Mouse (Mus musculus) right cerebral cortex, postnatal 36 days (tissue): ENCODE measurements around the gene Ackr1.
"Not testable (repeated sequence)": the region's sequence is repeated elsewhere in the genome, so short reads cannot be mapped to it uniquely, and the experiment has no call there.

Experiments used
- DNase-seq, 2 experiments: peaks; one replicate each; pipeline ENCODE4 v3.0.0; 2022; ENCODE audit warnings: low spot score in 2 of 2, mixed read lengths in 1 of 2

Ackr1 gene

DNA sequence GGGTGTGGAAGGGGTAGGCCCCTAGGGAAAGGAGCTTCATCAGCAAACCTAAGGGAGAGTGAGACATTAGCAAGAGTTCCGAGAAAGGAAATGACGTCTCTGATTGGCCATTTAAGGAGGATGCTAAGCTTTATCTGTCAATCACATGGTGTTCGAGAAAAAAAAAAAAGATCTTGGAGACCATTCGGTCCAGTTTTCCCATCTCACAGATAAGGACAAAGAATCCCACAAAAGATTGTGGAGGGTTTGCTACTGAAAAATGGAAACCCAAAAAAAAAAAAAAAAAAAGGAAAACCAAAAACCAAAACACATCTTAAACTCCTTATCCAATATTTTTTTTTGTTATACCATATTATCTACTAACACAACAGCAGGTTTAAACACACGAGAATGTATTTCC, 15.6 kb upstream of the Ackr1 start:
- DNase-seq = no peak

GRCm38 (mm10) chr1:173348527-173348926, 15.0 kb upstream of the Ackr1 start:
- DNase-seq = no peak

DNA sequence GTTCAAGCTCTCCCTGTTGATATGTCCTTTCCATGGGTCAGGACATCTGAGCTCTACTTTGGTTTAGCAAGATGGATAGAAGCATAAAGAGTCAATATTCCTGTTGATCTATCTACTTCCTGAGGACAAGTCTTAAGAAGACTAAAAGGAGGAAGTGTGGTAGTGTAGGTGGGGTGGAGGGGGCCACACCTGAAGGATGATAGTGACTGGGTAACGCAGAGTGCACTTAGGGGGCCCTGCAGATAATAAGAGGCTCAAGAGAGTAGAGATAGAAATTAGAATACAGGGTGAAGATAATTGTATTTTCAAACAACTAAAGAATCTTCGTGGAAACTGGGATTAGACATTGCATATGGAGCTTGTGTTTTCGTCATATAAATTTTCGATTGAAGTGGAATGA, 11.6 kb upstream of the Ackr1 start:
- DNase-seq = no peak

GRCm38 (mm10) chr1:173343934-173344333, 10.4 kb upstream of the Ackr1 start:
- no peak for DNase-seq

DNA sequence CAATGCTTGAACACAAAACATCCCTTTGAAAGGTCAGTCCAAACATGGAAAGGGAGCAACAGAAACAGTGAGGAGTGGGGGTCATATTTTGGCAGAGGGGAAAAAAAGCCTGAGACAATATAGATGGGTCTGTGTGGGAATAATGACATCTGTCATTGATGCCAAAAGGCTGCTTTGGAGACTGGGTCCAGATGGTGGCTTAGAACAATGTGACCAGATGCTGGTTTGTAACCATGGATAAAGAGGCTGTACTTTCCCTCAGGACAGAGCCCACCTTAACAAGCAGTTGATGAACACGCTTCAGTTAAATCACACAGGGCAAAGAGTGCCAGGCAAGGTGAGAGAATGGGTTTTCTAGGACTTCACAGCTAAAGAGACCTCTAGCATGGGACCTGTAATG, 8.9 kb upstream of the Ackr1 start:
- DNase-seq = no peak

DNA sequence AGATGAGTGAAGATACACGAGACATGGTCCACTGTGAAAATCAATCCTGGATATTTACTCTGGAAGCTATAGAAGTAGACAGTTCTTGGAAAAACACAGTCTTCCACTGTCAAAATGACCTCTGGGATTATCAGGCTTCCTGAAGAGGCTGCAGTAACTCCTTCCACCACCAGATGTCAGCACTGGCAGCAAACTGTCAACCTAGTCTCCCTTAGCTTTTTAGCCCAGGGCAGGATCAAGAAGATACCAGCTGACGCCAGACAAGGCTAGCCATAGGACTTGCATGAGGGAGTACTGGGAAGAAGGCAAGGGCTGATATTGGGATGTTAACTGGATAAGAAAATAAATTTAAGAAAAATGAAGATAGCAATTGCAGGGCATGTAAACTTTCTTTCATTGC, 6.0 kb upstream of the Ackr1 start:
- DNase-seq = no peak

GRCm38 (mm10) chr1:173337008-173337407, 3.5 kb upstream of the Ackr1 start:
- no peak for DNase-seq

DNA sequence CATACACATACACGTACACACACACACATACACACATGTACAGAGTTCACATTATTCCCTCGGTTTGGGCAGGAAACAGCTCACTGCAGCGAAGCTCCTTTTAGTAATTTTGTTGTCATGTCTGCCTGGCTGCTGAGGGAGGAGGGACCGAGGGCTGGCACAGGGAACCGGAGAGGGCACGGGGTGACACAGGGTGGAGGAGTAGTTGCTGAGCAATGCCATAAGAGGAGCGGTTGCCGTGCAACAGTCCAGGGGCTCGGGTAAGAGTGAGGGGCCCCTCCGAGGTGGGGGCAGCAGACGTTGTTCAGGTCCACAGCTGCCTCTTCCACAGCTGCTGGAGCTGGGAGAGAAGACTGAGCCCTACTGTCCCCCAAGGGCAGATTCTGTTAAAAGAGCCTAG, 2.4 kb upstream of the Ackr1 start:
- no peak for DNase-seq

GRCm38 (mm10) chr1:173332418-173332817, 1.1 kb downstream of the Ackr1 start:
- DNase-seq = no peak

DNA sequence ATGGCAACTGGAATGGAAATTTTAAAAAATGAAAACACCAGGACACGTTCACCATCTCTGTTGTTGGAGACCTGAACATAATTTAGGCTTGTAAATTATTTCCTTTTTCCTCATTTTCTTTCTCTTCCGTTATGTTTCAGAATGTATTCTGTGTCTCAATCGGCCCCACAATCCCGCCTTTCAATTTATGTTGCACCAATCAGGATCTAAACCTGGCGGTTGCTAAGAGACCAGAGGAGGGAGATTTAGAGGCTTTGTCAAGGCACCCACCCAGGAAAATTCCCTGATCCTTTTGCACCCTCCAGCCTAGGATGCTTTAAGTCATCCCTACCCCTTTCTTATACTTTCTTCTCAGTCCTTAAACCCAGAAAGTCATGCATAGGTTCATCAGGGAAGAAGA, 3.8 kb downstream of the Ackr1 start:
- no peak for DNase-seq

DNA sequence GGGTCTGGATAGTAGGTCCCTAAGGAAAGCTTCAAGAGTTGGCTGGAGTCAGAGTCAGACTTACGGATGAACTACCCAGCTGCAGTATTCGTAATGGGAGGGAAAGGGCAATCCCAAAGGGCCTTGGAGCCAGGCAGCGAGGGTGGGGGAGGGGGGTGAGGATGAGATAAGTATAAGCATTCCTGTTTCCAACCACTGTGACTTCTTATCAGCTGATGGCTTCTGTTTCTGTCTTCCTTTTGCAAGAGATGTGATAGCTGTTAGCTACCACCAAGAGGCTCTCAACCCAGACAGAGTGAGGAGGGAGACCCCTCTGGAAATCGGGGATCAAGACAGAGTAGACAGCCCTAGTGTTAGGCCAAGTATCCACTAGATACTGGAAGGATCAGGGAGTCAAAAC, 4.4 kb downstream of the Ackr1 start:
- DNase-seq = no peak

DNA sequence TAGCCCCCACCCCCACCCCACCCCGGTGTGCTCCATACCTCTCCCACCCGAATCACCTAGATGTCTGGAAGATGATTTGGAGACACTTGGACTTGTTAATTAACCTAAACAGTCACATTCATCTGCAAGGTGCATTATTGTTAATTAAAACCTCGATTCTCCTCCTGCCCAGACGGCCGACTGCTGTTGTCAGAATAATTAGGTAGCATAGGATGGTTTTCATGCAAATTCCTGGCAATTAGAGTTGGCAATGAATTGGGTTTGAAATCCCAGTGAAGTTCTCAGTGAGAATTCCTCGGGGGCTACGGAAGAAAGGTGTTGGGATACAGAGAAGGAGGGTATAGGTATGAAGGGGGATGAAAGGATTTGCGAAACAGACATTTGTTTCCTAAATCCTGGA, 5.1 kb downstream of the Ackr1 start:
- DNase-seq = no peak

DNA sequence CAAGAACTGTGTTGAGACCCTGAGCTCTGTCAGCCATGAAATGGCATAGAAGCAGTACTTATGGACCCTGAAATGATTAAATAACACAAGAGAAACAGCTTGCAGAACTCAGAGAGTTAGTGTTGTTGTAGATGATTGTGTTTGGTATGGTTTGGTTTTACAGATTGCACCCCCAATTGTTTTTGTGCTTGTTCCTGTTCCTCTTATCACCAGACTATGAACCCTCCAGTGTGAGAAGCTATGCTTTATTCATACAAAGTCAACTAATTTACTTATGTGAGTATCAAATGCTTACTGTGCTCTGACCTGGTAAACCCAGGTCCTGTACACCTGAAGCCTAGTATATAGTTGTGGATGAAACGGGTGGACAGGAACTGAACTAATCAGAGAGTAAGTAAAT, 7.0 kb downstream of the Ackr1 start:
- DNase-seq = no peak

DNA sequence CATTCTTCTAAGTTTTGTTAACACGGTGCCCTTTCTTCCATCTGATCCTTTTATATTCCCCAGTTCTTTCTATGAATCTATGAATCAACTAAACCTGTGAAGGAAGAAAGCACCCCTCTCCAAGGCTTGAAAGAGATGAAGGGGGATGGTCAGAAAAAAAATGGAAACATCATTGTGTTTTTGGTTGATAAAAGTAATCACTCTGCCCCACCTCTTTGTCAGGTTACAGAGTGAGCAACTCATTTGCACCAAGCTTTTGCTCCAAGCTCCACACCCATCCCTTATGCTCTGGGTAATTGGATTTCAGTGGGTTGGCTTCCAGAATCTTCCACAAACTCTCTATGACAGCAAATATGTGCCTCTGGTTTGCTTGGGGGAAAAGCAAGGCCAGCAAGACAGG, 8.2 kb downstream of the Ackr1 start:
- no peak for DNase-seq

DNA sequence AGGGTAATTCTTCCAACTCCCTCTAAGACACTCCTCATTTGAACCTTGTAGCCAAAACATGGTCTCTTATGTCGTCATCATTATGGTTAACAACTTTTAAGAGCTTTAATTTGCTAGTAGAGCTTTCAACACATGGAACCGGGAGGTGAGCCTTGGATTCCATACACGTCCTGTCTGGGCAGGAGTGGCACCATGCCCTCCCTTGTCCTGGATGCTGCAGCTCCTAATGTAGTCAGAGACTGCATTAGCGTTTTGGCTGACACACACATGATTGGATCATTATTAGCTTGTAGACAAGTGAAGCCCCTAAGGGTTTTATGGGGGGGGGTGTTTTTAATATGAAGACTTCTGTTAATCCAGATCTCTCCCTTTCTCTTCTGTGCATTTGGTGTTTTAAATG, 8.6 kb downstream of the Ackr1 start:
- DNase-seq = no peak

DNA sequence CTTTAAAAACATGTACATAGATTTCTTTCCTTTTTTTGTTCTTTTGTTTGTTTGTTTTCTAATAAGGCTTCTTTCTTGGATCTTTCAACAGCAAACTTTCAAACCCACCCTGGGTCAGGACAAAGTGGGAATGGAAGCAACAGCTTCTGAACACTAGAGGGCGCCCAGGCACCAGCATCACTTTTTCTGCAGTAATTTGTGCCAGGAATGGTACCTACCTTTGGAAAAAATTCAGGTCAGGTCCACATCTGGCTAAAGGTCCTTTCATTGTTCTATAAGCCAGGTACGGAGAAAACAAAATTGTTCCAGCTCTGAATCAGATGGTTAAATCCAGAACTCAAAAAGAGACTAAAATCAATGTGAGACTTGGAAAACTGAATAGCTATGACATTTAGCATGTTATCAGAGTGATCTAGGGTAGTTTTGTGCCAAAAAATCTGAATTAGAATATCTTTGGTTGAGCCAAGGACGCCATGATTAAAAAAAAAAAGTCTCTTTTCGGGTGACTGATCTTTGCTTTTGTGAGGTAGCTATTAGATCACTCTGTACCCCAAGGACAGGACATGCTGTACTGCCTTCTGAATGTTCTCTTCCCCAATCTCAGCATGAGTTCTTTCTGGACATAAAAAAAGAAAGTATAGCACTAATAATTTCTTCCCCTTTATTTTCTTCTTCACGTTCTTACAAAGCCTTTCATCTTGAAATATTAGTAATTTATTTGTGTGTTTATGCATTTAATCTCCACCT, 9.5 kb downstream of the Ackr1 start:
- DNase-seq = no peak

DNA sequence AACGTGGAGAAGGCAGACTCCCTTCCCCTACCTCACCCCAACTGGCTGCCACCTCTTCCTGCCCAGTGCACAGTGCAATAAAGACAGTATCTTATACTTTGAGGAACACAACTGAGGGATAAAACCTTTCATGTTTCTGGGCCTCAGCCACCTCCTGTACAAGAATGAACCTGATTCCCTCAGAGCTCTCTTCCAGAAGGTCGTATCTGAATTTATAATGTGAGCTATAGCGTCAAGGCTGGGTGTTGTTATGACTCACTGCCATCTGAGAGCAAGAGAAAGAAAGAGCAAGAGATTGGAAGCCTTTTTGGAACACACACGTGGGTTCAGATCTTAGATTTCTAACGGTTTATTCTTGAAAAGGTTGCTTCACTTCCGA, 11.3 kb downstream of the Ackr1 start:
- DNase-seq = no peak

DNA sequence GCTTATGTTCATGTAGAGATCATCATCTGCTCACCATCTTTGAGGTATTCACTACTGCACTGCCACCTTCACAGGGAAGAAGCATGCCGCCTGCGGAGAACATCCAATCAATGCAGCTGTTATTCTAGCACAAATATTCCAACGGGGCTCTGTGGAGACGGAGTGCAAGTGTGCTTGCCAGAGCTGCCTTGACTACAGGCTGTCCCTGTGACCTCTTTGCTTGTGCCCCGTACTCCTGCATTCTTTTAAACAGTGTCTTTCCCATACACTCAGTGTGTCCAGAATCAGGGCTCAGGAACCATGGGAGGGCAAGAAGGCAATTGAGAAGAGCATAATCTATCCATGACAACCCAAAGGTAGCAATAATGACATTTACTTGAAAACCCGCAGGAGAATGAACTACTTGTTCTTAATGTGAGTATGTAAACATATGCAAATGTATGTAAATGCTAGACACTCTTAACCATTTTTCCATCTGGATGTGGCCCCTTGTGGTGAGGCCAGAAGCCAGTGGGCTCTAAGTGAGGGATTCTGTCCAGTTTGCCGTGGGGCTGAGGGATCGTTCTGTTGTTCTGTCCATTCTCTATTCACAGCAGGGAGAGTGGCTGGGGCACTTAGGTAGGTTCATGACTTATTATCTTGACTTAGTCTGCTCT, 11.8 kb downstream of the Ackr1 start:
- DNase-seq = no peak

- no peak for DNase-seq
Observed at GRCm38 (mm10) chr1:173317925-173318477, 15.5 kb downstream of the Ackr1 start.

GRCm38 (mm10) chr1:173315725-173316124, 17.8 kb downstream of the Ackr1 start:
- no peak for DNase-seq

- DNase-seq = not testable (repeated sequence)
Observed at GRCm38 (mm10) chr1:173313535-173314050, 20.0 kb downstream of the Ackr1 start.

GRCm38 (mm10) chr1:173302795-173303194, 30.8 kb downstream of the Ackr1 start:
- not testable (repeated sequence) for DNase-seq
